Mouse (Mus musculus): ENCODE data around the gene Man1a2. TPM values are rescaled to one million over a fixed set of nuclear protein-coding genes. Genes with fewer than 3 reads are reported as not detected.
A peak's percentile ranks its signal among the peaks of the same experiment; 100 is the strongest.

Gene Man1a2
- polyA plus RNA-seq, 1 experiment from 2014 or later = 50.2 TPM

DNA sequence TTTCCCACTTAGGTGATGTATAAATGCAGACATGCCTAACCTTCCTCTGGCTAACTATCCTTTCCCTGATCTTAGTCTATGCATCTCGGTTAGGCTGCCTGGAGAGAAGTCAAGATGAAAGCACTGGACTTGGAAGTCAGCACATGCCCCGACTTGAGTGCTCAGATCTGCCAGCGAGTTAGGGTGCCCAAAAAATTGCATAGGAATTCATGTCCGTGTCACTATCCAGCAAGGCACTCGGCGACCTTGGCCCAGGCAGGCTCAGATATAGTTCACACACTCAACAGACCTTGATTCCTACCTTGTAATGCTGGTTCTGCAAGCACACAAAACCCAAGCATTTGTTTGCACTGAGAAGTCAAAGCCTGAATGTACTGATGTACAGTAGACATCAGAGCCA, 3.4 kb upstream of the Man1a2 start:
- H3K4me3 ChIP-seq (ENCODE audit: low read depth, low read length) = no peak overlapping the region
- no peak for ATAC-seq (ENCODE audit: low read depth)
- H3K36me3 ChIP-seq (ENCODE audit: control insufficient read depth, insufficient read depth, low read length) = no peaks in the 10 kb centered on the region
- H3K27me3 ChIP-seq (ENCODE audit: control insufficient read depth, insufficient read depth, low read length) = no peaks in the 10 kb centered on the region
- no peak overlapping the region for H3K27ac ChIP-seq (ENCODE audit: low read depth, low read length)
- H3K9ac ChIP-seq (replicated peaks; ENCODE audit: low read depth, low read length) = no peak overlapping the region
- no peak overlapping the region for H3K4me2 ChIP-seq (ENCODE audit: low read depth, low read length)
- 88% methylated on average over 6 of the region's 6 CpGs for WGBS
- no peaks in the 10 kb centered on the region for H3K9me3 ChIP-seq (ENCODE audit: control insufficient read depth, low read length)
- H3K4me1 ChIP-seq (ENCODE audit: control insufficient read depth, insufficient read depth, low read length) = peaks cover 3% of the 10 kb centered on the region; the same call in 1 of the 2 replicates

DNA sequence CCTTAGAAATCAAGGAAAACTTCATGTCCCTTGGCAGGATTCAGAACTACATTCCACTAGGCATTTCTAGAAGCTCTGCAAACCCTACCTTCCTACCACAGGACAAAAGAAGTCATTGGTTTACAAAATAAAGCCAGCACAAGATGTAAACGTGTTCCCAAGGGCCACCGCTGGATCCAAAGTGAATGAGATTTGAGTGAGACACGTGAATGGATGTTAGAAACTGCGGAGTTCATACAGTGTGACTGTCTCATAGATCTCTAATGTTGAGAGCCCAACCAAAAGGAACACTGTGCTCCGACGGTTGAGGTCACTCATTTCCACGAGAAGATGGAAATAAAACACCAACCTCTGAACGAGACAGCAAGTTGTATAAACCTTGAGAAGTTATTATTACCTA, 1.5 kb upstream of the Man1a2 start:
- Histone ChIP-seq H3K4me3 (ENCODE audit: low read depth, low read length) (no peak overlapping the region), H3K27me3 (ENCODE audit: control insufficient read depth, insufficient read depth, low read length) (no peaks in the 10 kb centered on the region), H3K36me3 (ENCODE audit: control insufficient read depth, insufficient read depth, low read length) (no peaks in the 10 kb centered on the region), H3K27ac (ENCODE audit: low read depth, low read length) (no peak overlapping the region), H3K9me3 (ENCODE audit: control insufficient read depth, low read length) (no peaks in the 10 kb centered on the region), H3K9ac (replicated peaks; ENCODE audit: low read depth, low read length) (no peak overlapping the region), H3K4me1 (ENCODE audit: control insufficient read depth, insufficient read depth, low read length) (peaks cover 20% of the 10 kb centered on the region), H3K4me2 (ENCODE audit: low read depth, low read length) (no peak overlapping the region)
- 90% methylated on average over 8 of the region's 8 CpGs for WGBS
- no peak for ATAC-seq (ENCODE audit: low read depth)

DNA sequence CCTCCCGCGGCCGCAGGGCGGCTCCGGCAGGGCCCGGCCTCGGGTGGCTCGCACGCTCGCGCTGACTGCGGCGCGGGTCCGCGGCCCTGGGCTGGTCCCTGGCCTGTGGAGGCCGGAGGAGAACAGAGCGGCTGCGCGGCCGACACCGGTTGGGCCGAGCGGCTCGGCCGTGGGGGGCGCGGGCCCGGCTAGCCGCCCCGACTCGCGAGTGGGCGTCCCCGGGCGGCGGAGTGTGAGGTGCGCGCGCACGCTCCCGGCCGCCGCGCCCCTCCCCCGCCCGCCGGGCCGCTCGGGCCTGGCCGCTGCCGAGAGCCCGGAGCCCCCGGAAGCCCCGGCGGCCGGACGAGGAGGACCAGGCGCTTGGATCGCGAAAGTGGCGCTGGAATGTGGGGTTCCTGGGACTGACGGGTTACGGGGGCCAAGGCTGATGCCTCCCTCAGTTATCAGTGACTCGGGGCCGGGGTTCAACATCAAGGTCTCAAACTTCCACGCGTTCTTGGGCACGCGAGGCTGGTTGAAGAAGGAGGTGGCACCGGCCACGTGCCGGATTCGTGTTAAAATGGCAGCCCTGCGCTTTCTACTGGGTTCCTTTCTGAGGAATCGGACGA, 564 bp upstream of the Man1a2 start:
- WGBS = under 1% methylated on average over 36 of the region's 77 CpGs
- Histone ChIP-seq H3K4me2 (ENCODE audit: low read depth, low read length) (peak overlapping the region; percentile 87), H3K27me3 (ENCODE audit: control insufficient read depth, insufficient read depth, low read length) (no peaks in the 10 kb centered on the region), H3K4me1 (ENCODE audit: control insufficient read depth, insufficient read depth, low read length) (peaks cover 27% of the 10 kb centered on the region), H3K36me3 (ENCODE audit: control insufficient read depth, insufficient read depth, low read length) (no peaks in the 10 kb centered on the region), H3K27ac (ENCODE audit: low read depth, low read length) (peak overlapping the region; percentile 99), H3K9me3 (ENCODE audit: control insufficient read depth, low read length) (no peaks in the 10 kb centered on the region), H3K4me3 (ENCODE audit: low read depth, low read length) (peak overlapping the region; percentile 72), H3K9ac (replicated peaks; ENCODE audit: low read depth, low read length) (peak overlapping the region; percentile 87)
- peak; percentile 91 for ATAC-seq (ENCODE audit: low read depth)

DNA sequence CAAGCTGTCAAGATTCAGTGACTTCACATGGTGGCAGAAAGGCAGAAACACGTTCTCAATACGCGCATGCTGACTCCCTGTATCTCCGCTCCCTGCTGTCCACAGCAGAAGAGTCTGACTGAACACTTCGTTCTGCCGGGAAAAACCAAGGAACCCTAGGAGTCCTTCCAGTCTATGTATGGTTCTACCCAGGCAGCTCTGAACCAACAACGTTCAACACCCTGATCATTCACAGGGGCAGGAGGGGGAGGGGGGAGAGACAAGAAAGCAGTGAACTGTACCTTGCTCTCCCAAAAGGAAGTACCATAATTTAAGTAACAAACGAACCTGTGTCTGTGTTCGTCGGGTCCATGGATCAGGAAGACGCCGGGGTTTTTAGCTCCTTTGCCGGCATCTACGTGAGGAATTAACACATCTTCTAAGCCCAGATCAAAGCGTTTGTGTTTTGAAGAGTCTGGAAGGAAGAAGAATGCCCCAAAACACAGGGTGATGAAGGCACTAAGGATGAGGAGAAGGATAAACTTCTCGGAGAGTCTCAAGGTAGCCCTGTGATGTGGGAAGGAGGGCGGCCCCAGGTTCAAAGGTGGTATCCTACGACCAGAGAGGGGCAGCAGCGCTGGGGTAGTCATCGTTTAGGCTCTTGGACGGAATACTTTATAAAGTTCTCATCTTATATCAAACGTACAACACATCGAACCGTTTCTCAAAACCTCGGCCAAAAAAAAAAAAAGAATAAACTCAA, 898 bp downstream of the Man1a2 start:
- under 1% methylated on average over 25 of the region's 25 CpGs for WGBS
- Histone ChIP-seq H3K36me3 (ENCODE audit: control insufficient read depth, insufficient read depth, low read length) (no peaks in the 10 kb centered on the region), H3K27ac (ENCODE audit: low read depth, low read length) (no peak overlapping the region), H3K4me2 (ENCODE audit: low read depth, low read length) (peak overlapping the region; percentile 87), H3K4me3 (ENCODE audit: low read depth, low read length) (peak overlapping the region; percentile 72), H3K27me3 (ENCODE audit: control insufficient read depth, insufficient read depth, low read length) (no peaks in the 10 kb centered on the region), H3K9me3 (ENCODE audit: control insufficient read depth, low read length) (no peaks in the 10 kb centered on the region), H3K4me1 (ENCODE audit: control insufficient read depth, insufficient read depth, low read length) (peaks cover 30% of the 10 kb centered on the region), H3K9ac (replicated peaks; ENCODE audit: low read depth, low read length) (peak overlapping the region; percentile 87)
- no peak for ATAC-seq (ENCODE audit: low read depth)

DNA sequence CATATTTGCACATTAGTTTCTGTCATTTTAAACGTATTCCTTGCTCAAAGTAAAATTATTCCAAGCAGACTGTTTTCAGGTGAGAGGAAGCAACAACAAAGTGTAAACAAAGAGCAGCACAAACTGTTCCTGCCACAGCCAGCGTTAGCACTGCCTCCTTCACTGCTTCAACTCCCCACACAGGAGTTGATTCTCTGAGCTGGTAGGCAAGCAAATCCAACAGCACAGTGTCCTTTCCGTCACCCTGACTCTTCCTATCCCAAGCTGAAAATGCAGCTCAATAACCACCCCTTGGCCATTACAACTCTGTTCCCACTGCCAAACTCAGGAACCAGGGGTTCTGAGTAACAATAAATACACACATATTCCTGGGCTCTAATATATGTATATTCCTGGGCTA, 2.5 kb downstream of the Man1a2 start:
- Histone ChIP-seq H3K4me2 (ENCODE audit: low read depth, low read length) (peak overlapping the region; percentile 87), H3K9ac (replicated peaks; ENCODE audit: low read depth, low read length) (peak overlapping the region; percentile 41), H3K9me3 (ENCODE audit: control insufficient read depth, low read length) (no peaks in the 10 kb centered on the region), H3K4me3 (ENCODE audit: low read depth, low read length) (peak overlapping the region; percentile 72), H3K27me3 (ENCODE audit: control insufficient read depth, insufficient read depth, low read length) (no peaks in the 10 kb centered on the region), H3K27ac (ENCODE audit: low read depth, low read length) (no peak overlapping the region), H3K4me1 (ENCODE audit: control insufficient read depth, insufficient read depth, low read length) (peaks cover 30% of the 10 kb centered on the region), H3K36me3 (ENCODE audit: control insufficient read depth, insufficient read depth, low read length) (no peaks in the 10 kb centered on the region)
- ATAC-seq (ENCODE audit: low read depth) = no peak
- 18% methylated on average over 3 of the region's 3 CpGs for WGBS

DNA sequence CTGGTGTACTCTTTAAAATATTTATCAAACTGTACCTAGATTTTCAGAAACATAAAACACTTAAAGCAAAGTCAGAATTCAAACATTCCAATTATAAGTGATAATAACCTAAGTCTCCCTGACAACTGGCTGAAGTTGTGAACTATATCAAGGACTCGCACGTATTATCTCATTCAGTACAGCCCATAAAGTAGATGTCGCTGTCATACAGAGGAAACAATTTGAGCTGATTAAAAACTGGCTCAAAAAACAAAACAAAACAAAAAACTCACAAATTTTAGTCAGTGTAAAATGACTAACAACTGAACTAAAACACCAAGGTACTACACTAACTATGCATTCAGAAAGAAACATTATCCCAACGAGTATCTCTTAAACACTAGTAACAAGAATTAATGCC, 3.0 kb downstream of the Man1a2 start:
- Histone ChIP-seq H3K27me3 (ENCODE audit: control insufficient read depth, insufficient read depth, low read length) (no peaks in the 10 kb centered on the region), H3K4me3 (ENCODE audit: low read depth, low read length) (peak overlapping the region; percentile 72), H3K9me3 (ENCODE audit: control insufficient read depth, low read length) (no peaks in the 10 kb centered on the region), H3K36me3 (ENCODE audit: control insufficient read depth, insufficient read depth, low read length) (no peaks in the 10 kb centered on the region), H3K4me2 (ENCODE audit: low read depth, low read length) (peak overlapping the region; percentile 87), H3K27ac (ENCODE audit: low read depth, low read length) (no peak overlapping the region), H3K4me1 (ENCODE audit: control insufficient read depth, insufficient read depth, low read length) (peaks cover 30% of the 10 kb centered on the region), H3K9ac (replicated peaks; ENCODE audit: low read depth, low read length) (no peak overlapping the region)
- WGBS = 34% methylated on average over 4 of the region's 4 CpGs
- ATAC-seq (ENCODE audit: low read depth) = no peak

DNA sequence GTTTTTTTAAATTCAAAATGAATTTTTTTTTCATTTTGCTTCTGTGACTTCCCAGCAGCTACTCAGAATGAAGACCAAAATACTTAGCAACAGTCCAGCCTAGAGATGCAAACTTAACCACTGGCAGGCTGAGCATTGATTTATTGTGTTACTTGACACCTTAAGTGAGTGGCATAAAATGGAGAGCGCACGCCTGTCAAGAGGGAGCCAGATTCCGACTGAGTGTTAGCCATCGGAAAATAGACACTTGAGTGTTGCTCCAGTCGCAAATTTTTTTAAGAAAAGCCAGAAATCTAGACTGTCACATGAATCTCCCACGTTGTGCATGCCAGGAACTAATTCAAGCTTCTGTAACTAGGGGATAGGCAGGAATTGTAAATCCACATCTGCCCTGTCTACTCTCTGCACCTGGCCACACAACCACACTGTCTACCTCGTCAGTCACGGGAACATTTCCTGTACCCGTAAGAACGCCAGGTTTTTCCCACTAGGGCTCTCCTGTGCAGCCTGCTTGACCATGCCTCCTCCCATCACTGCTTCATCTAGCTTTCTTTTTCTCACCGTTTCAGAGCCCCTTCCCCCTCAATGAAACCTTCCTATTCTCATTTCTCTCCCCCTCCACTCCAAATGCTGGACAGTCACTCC, 3.7 kb downstream of the Man1a2 start:
- Histone ChIP-seq H3K4me1 (ENCODE audit: control insufficient read depth, insufficient read depth, low read length) (peaks cover 30% of the 10 kb centered on the region), H3K4me2 (ENCODE audit: low read depth, low read length) (peak overlapping the region; percentile 87), H3K36me3 (ENCODE audit: control insufficient read depth, insufficient read depth, low read length) (no peaks in the 10 kb centered on the region), H3K4me3 (ENCODE audit: low read depth, low read length) (peak overlapping the region; percentile 27), H3K9ac (replicated peaks; ENCODE audit: low read depth, low read length) (no peak overlapping the region; the same call in 1 of the 2 replicates), H3K9me3 (ENCODE audit: control insufficient read depth, low read length) (peaks cover 2% of the 10 kb centered on the region), H3K27me3 (ENCODE audit: control insufficient read depth, insufficient read depth, low read length) (no peaks in the 10 kb centered on the region), H3K27ac (ENCODE audit: low read depth, low read length) (no peak overlapping the region)
- 4% methylated on average over 11 of the region's 11 CpGs for WGBS
- ATAC-seq (ENCODE audit: low read depth) = no peak

DNA sequence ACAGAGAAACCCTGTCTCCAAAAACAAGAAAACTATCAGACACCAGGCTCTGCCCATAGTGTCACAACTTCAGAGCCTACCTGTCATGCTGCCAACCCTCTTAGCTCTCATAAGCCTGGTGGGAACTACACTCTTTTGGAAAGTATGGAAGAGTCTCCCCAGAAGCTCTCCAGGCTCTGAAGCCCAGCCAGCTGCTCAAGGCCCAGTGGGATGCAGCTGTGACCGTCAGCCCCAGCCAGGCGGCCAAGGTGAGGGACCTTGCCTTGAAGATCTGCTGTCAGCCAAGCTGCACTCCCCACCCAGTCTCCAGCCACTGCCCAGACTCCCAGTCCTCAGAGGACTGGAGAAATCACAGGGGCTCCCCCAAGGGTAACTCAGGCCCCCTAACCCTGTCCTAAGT, 5.1 kb downstream of the Man1a2 start:
- H3K9ac ChIP-seq (replicated peaks; ENCODE audit: low read depth, low read length) = no peak overlapping the region
- no peak overlapping the region for H3K4me2 ChIP-seq (ENCODE audit: low read depth, low read length)
- no peak overlapping the region for H3K27ac ChIP-seq (ENCODE audit: low read depth, low read length)
- WGBS = 87% methylated on average over 2 of the region's 2 CpGs
- no peak for ATAC-seq (ENCODE audit: low read depth)
- H3K36me3 ChIP-seq (ENCODE audit: control insufficient read depth, insufficient read depth, low read length) = no peaks in the 10 kb centered on the region
- peaks cover 3% of the 10 kb centered on the region for H3K9me3 ChIP-seq (ENCODE audit: control insufficient read depth, low read length)
- H3K27me3 ChIP-seq (ENCODE audit: control insufficient read depth, insufficient read depth, low read length) = no peaks in the 10 kb centered on the region
- peaks cover 30% of the 10 kb centered on the region for H3K4me1 ChIP-seq (ENCODE audit: control insufficient read depth, insufficient read depth, low read length)
- H3K4me3 ChIP-seq (ENCODE audit: low read depth, low read length) = no peak overlapping the region

DNA sequence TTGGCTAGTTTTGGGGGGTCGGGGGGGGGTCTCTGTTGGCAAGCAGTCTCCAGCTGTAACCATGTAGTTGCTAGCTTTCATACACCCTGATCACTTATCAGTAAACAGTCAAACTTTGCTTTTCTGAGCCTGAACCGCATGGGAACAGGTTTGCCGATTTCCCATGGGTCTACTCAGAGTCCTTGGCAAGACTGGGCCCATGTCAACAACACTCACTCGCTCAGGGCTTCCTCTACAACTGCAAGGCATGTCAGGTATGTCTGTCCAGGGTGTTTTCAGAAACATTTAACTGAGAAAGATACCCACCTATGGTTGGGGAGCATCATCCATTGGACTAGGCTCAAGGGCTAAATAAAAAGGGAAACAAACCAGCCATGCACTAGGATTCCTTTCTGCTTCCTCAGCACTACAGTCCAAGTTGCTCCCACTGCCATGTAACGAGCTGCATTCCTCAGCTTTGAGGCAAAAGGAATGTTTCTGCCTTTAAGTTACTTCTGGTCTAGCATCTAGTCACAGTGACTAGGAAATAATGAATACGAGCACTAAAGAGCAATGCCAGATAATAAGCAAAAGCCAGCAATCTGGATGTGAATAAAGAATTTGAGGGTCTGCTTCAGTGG, 6.2 kb downstream of the Man1a2 start:
- WGBS = 90% methylated on average over 6 of the region's 6 CpGs
- Histone ChIP-seq H3K4me3 (ENCODE audit: low read depth, low read length) (no peak overlapping the region), H3K9ac (replicated peaks; ENCODE audit: low read depth, low read length) (no peak overlapping the region), H3K4me1 (ENCODE audit: control insufficient read depth, insufficient read depth, low read length) (peaks cover 30% of the 10 kb centered on the region), H3K9me3 (ENCODE audit: control insufficient read depth, low read length) (peaks cover 3% of the 10 kb centered on the region), H3K4me2 (ENCODE audit: low read depth, low read length) (no peak overlapping the region), H3K27ac (ENCODE audit: low read depth, low read length) (no peak overlapping the region), H3K27me3 (ENCODE audit: control insufficient read depth, insufficient read depth, low read length) (no peaks in the 10 kb centered on the region), H3K36me3 (ENCODE audit: control insufficient read depth, insufficient read depth, low read length) (no peaks in the 10 kb centered on the region)
- no peak for ATAC-seq (ENCODE audit: low read depth)
